Mouse (Mus musculus) frontal cortex, postnatal 10 days (tissue): ENCODE measurements at regions not wholly inside any gene's neighbourhood (a gene's known extent, or its start where the extent isn't known, plus 50 kb on each side); places are given as distances from the start of the nearest gene placed in this dataset.

Experiments used
- DNase-seq, 2 experiments: peaks; one replicate each; pipeline ENCODE4 v3.0.0; 2022; ENCODE audit warnings: low spot score in 2 of 2, mixed read lengths in 1 of 2

- DNase-seq = no peak
Observed at GRCm38 (mm10) chr2:94248948-94249347, 91.2 kb upstream of the Hsd17b12 start.

- peak; percentile 80 to 81 for DNase-seq
Observed at GRCm38 (mm10) chr2:94246851-94247471, 89.2 kb upstream of the Hsd17b12 start.

GRCm38 (mm10) chr2:94246180-94246611 is 88.4 kb upstream of the Hsd17b12 start:
- no peak for DNase-seq

GRCm38 (mm10) chr2:94245305-94245959 is 87.7 kb upstream of the Hsd17b12 start:
- peak; percentile 83 for DNase-seq

GRCm38 (mm10) chr2:94244140-94244539 is 86.4 kb upstream of the Hsd17b12 start:
- DNase-seq = no peak

- peak in 1 of 2 experiments; percentile 28 for DNase-seq
Observed at GRCm38 (mm10) chr2:94243053-94243916, 85.5 kb upstream of the Hsd17b12 start.

GRCm38 (mm10) chr2:94242406-94243052 is 84.8 kb upstream of the Hsd17b12 start:
- DNase-seq = no peak

- DNase-seq = peak in 1 of 2 experiments; percentile 42
Observed at GRCm38 (mm10) chr2:94242051-94242397, 84.3 kb upstream of the Hsd17b12 start.

- DNase-seq = peak; percentile 49 to 74
Observed at GRCm38 (mm10) chr2:94241301-94242050, 83.7 kb upstream of the Hsd17b12 start.

- DNase-seq = no peak
Observed at GRCm38 (mm10) chr2:94240411-94240810, 82.6 kb upstream of the Hsd17b12 start.

GRCm38 (mm10) chr2:94239573-94239972 is 81.8 kb upstream of the Hsd17b12 start:
- DNase-seq = no peak

- DNase-seq = no peak
Observed at GRCm38 (mm10) chr2:94236479-94236878, 78.7 kb upstream of the Hsd17b12 start.

- DNase-seq = no peak
Observed at GRCm38 (mm10) chr2:94233597-94233996, 75.8 kb upstream of the Hsd17b12 start.

GRCm38 (mm10) chr2:94219421-94219820 is 61.7 kb upstream of the Hsd17b12 start:
- no peak for DNase-seq

- DNase-seq = no peak
Observed at GRCm38 (mm10) chr2:94217481-94217880, 59.7 kb upstream of the Hsd17b12 start.

- DNase-seq = no peak
Observed at GRCm38 (mm10) chr2:94215455-94215854, 57.7 kb upstream of the Hsd17b12 start.
